Mouse (Mus musculus): Measurements from ENCODE around the gene Foxg1.

DNA sequence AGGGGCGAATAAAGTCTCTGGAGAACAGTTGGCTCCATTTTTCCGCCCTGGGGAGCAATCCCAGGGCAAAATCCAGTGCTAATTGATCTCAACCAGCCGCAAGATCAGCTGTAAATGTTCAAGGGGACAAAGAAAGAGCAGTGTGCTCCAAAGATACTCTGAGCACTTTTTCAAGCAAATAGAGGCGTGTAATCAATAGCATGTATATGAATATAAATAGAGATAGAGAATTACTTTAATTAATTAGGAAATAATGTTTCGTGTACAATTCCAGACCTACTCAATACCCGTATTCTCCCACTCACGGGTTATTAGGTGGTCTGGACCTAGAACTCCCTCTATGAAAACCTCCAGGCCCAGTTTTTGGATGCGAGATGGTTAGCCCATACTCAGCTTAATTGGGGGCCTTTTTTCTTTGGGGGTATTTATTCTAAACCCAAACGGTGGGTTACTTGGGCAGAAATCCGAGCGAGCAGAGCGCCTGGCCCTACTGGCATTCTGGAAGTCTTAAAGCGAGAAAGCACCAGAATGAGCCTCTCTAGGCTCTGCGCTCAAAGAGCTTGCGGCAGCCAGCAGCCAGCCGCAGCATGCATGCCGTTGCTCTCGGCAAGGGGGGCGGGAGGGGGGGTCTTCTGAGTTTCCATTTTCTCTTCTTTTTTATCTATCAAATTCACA lies 6.0 kb upstream of the Foxg1 start:
- TF ChIP-seq CTCF (conservative IDR thresholded peaks at IDR 0.05; ENCODE audit: low read length) (no peak), POU5F1 (IDR thresholded peaks at IDR 0.05; ENCODE audit: borderline replicate concordance, low read length) (no peak), NANOG (IDR thresholded peaks at IDR 0.05; ENCODE audit: borderline replicate concordance, low read length) (no peak)

Data from E14TG2a.4 (cell line).